Mouse (Mus musculus) spleen, adult 2 months (tissue): ENCODE results near the gene Prkce. TPM values are rescaled to one million over a fixed set of nuclear protein-coding genes. Genes with fewer than 3 reads are reported as not detected.
A peak's percentile ranks its signal among the peaks of the same experiment; 100 is the strongest.

Experiments used
- DNase-seq, 2 experiments: peaks; one replicate each; pipeline versions ENCODE4 v3.0.0 to v3.0.0-alpha.2; 2012 to 2021; ENCODE audit warnings: low spot score in 2 of 2, low read depth in 1 of 2
- H3K27ac ChIP-seq: fragments of 200-500 bp; 2 replicates; pipeline ENCODE4 v1.5.1; 2012; ENCODE audit warnings: low read length, inconsistent platforms; ENCODE audit not compliant: insufficient read depth
- H3K27me3 ChIP-seq: fragments of 200-500 bp; 2 replicates; pipeline ENCODE4 v1.6.1; 2012; ENCODE audit warnings: mild to moderate bottlenecking, moderate library complexity, low read length, inconsistent platforms; ENCODE audit not compliant: control insufficient read depth, insufficient read depth
- H3K36me3 ChIP-seq: fragments of 200-500 bp; 2 replicates; pipeline ENCODE4 v1.6.1; 2012; ENCODE audit warnings: mild to moderate bottlenecking, low read length, inconsistent platforms; ENCODE audit not compliant: control insufficient read depth, insufficient read depth
- H3K4me1 ChIP-seq: fragments of 200-500 bp; 2 replicates; pipeline ENCODE4 v1.6.1; 2011; ENCODE audit warnings: inconsistent platforms; ENCODE audit not compliant: control insufficient read depth, insufficient read depth, insufficient read length
- H3K4me3 ChIP-seq: fragments of 200-500 bp; 2 replicates; pipeline ENCODE4 v1.5.1; 2011; ENCODE audit warnings: mild to moderate bottlenecking, inconsistent platforms; ENCODE audit not compliant: insufficient read depth, insufficient read length; ENCODE audit errors: extremely low read depth
- CTCF ChIP-seq: fragments of 200-500 bp; IDR thresholded peaks from 2 replicates; pipeline ENCODE4 v1.5.1; 2011; ENCODE audit warnings: mild to moderate bottlenecking, inconsistent platforms; ENCODE audit not compliant: insufficient read depth, insufficient read length, insufficient replicate concordance; ENCODE audit errors: extremely low read depth
- POLR2A ChIP-seq: fragments of 200-500 bp; IDR thresholded peaks from 2 replicates; pipeline ENCODE4 v1.6.1; 2011; ENCODE audit warnings: low read depth, low read length, inconsistent platforms
- WGBS: fragments of 180-500 bp; shearing (Covaris S2); methylation state at CpG from one replicate; pipeline ENCODE4 v1.1.7; 2018; 5-methylcytosine and 5-hydroxymethylcytosine counted together
- polyA plus RNA-seq: library from polyadenylated mRNA; depleted of rRNA; stranded (reverse); fragments of >200 nt; gene quantifications from 2 replicates; pipeline ENCODE4 v1.2.3, GENCODE M21; 2012

Prkce gene
- polyA plus RNA-seq, 1 experiment: 4.8 TPM

DNA sequence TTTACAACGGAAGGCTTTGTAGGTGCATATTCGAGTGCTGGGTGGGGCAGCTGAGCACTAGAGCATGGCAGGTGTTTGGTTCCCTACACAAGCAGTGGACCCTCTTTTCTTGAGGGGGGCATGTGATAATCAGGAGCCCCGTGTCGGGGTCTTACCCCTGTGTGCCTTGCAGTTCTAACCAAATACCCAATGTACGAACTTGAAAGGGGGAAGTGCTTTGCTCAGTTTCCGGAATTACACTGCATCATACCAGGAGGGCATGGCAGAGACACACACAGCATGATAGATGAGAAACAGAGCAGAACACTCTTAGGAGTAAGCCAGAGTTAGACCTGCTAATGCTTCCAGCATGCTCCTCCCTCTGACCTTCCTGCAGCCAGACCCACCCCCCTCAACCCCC lies 208.8 kb downstream of the Prkce start:
- TF ChIP-seq CTCF (no peak), POLR2A (no peak)
- Histone ChIP-seq H3K4me3 (no peak overlapping the region), H3K4me1 (peaks cover 35% of the 10 kb centered on the region; the same call in 1 of the 2 replicates), H3K27me3 (no peaks in the 10 kb centered on the region), H3K27ac (peak overlapping the region; percentile 52), H3K36me3 (no peaks in the 10 kb centered on the region)
- WGBS: 39% methylated on average over 6 of the region's 6 CpGs
- DNase-seq: no peak

- WGBS: 87% methylated on average over 9 of the region's 9 CpGs
- H3K4me1 ChIP-seq: peaks cover 40% of the 10 kb centered on the region; the same call in 1 of the 2 replicates
- no peaks in the 10 kb centered on the region for H3K36me3 ChIP-seq
- DNase-seq: no peak
- H3K4me3 ChIP-seq: no peak overlapping the region
- no peaks in the 10 kb centered on the region for H3K27me3 ChIP-seq
- peak overlapping the region; percentile 85 for H3K27ac ChIP-seq
- TF ChIP-seq POLR2A (no peak), CTCF (no peak)
Observed at GRCm38 (mm10) chr17:86377863-86378262, 210.3 kb downstream of the Prkce start.

GRCm38 (mm10) chr17:86378611-86379010 lies 211.0 kb downstream of the Prkce start:
- peak overlapping the region; percentile 10; the same call in 1 of the 2 replicates for H3K4me3 ChIP-seq
- peaks cover 40% of the 10 kb centered on the region; the same call in 1 of the 2 replicates for H3K4me1 ChIP-seq
- 30% methylated on average over 11 of the region's 11 CpGs for WGBS
- H3K27ac ChIP-seq: peak overlapping the region; percentile 85
- no peaks in the 10 kb centered on the region for H3K36me3 ChIP-seq
- H3K27me3 ChIP-seq: no peaks in the 10 kb centered on the region
- no peak for TF ChIP-seq POLR2A
- TF ChIP-seq CTCF: no peak
- peak; percentile 52 to 62 for DNase-seq

GRCm38 (mm10) chr17:86379405-86380137 lies 212.0 kb downstream of the Prkce start:
- 80% methylated on average over 17 of the region's 17 CpGs for WGBS
- peak overlapping the region; percentile 72; the same call in 1 of the 2 replicates for H3K27ac ChIP-seq
- no peak for DNase-seq
- H3K4me1 ChIP-seq: peaks cover 40% of the 10 kb centered on the region; the same call in 1 of the 2 replicates
- no peak overlapping the region for H3K4me3 ChIP-seq
- H3K36me3 ChIP-seq: no peaks in the 10 kb centered on the region
- no peaks in the 10 kb centered on the region for H3K27me3 ChIP-seq
- no peak for TF ChIP-seq CTCF
- TF ChIP-seq POLR2A: no peak

- Histone ChIP-seq H3K4me1 (peaks cover 32% of the 10 kb centered on the region; the same call in 1 of the 2 replicates), H3K4me3 (no peak overlapping the region), H3K36me3 (no peaks in the 10 kb centered on the region), H3K27ac (no peak overlapping the region), H3K27me3 (no peaks in the 10 kb centered on the region)
- 61% methylated on average over 9 of the region's 9 CpGs for WGBS
- TF ChIP-seq POLR2A (no peak), CTCF (no peak)
- no peak for DNase-seq
Observed at GRCm38 (mm10) chr17:86381464-86381863, 213.9 kb downstream of the Prkce start.

DNA sequence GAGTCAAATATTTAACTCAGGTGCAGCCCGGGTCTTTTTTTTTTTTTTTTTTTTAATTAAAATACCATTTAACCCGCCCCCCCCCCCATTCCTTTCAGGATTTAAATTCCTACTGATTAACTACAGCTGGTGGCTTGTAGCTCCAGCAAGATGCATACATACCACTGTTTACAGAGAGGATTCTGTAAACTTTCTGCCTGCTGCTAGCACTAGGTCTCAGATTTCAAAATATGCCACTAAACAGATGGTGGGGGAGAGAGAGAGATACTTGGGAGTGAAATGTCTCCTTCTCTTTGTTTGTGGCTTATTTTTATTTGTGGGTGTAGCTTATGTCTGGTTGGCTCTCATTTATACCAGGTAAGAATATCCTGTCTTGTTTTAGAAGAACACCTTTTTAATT lies 215.3 kb downstream of the Prkce start:
- Histone ChIP-seq H3K36me3 (no peaks in the 10 kb centered on the region), H3K27me3 (no peaks in the 10 kb centered on the region), H3K4me1 (peaks cover 18% of the 10 kb centered on the region; the same call in 1 of the 2 replicates), H3K27ac (no peak overlapping the region), H3K4me3 (no peak overlapping the region)
- no peak for TF ChIP-seq CTCF
- TF ChIP-seq POLR2A: no peak
- DNase-seq: no peak
- WGBS: 53% methylated on average over 2 of the region's 2 CpGs
